Mouse (Mus musculus) hematopoietic stem cell, adult 5-6 weeks (primary cell): ENCODE results near the gene Slx1b. TPM values are rescaled to one million over a fixed set of nuclear protein-coding genes. Genes with fewer than 3 reads are reported as not detected.
A peak's percentile ranks its signal among the peaks of the same experiment; 100 is the strongest.
"Not testable (repeated sequence)": the region's sequence is repeated elsewhere in the genome, so short reads cannot be mapped to it uniquely, and the experiment has no call there.

ENCODE experiments used
- ATAC-seq, 2 experiments: fragments of 125-278 bp in 1 of 2; replicated peaks in 1 of 2; 2 replicates each; pipeline ENCODE4 v1.8.0; 2016 to 2017; ENCODE audit warnings: inconsistent platforms in 2 of 2, mild to moderate bottlenecking in 2 of 2, moderate number of reproducible peaks in 2 of 2, low read depth in 1 of 2, moderate TSS enrichment in 1 of 2; ENCODE audit not compliant: low FRiP score in 2 of 2, poor library complexity in 2 of 2, severe bottlenecking in 2 of 2, insufficient read depth in 1 of 2, low TSS enrichment in 1 of 2
- total RNA-seq: library from RNA; stranded (forward); fragments of 172-1452, 232-1000 nt; gene quantifications from 2 replicates; pipeline ENCODE4 v1.2.3, GENCODE M21; 2017

Gene Slx1b
- total RNA-seq, 1 experiment from 2014 or later = 4.1 TPM

DNA sequence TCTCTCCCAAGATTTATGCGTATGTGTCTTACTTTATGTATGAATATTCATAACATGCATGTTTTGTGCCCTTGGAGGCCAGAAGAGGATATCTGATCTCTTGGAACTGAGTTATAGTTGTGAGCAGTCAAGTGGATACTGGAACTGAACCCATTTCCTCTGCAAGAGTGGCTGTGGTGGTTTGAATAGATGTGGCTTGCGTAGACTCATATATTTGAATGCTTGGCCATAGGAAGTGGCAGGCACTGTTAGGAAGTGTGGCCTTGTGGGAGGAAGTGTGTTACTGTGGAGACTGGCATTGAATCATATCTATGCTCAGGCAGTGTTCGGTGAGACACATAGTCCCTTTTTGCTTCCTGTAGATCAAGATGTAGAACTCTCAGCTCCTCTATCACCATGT lies 39.9 kb downstream of the Slx1b start:
- peak; percentile 95 to 97 for ATAC-seq

DNA sequence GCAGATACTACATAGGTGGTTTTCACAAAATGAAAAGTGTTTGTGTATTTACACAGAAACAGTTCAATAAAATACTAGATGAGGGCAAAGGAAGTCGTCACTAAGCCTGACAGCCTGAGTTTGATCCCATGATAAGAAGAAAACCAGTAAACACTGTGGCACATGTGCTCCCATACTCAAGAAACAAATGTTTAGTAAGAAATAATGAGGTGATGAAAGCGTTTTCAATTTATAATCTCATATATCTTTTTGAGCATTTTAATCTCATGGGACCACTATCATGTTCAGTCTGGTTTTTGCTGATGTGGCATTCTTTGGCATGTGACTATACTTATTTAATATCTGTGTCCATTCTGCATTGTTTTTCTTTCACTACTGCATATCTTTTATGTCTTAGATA lies 41.6 kb downstream of the Slx1b start:
- ATAC-seq = no peak

DNA sequence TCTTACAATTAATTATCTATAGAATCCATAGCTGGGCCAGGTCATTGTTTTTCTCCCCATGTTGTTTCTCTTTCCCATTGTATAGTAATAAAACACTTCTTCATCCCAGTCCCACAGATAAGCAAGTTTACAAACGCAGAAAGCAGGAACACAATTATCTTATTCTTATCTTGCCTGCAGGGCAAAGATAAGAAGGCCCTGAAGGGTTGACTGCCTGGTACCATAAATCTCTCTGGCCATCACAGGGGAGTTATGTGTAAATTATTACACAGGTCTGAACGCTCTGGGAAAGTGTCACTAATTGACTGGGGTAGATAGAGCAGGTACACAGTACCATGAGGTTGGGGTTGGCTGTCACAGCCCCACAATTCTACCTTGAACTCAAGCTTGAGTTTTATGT lies 44.7 kb downstream of the Slx1b start:
- ATAC-seq = no peak

DNA sequence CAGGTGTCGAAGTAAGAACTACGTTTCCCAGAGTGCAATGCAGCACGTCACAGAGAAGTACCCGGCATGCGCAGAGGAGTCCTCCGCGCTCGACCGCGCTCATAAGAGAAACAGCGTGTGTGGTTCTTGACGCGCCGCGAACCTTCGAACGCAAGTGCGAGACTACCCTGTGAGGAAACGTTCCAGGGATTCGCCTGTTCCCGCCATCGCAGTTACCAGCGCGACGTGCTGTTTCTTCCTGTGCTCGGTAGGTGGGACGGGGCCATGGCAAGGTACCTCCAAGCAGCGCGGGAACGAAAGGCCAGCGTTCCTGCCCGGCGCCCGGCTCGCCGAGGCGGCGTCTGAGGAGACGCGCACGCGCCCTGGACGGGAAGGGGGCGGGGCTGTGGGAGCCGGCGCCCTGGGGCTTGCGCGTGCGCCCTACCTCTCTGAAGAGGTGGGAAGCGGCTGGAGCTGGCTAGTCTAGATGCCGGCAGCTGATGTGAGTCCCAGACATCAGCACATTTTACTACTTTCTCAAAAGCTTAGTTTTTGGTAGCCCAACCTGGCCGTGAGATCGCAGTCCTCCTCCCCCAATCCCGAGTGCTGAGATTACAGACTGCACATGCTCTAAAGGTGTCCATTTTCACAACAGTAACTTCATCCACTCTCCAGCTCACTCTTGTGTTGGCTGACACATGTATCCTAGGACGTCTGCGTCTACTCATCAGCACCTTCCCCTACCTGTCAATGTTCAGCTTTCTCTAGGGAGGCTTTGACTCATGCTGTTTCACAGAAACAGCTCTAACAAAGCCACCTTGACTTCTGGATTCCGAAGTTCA lies 46.1 kb downstream of the Slx1b start, which contains the start of gene Sgf29:
Sgf29 (plus strand) TSS at position 79 of the 821 bp plus-strand sequence.
- ATAC-seq = peak; percentile 89 to 94

DNA sequence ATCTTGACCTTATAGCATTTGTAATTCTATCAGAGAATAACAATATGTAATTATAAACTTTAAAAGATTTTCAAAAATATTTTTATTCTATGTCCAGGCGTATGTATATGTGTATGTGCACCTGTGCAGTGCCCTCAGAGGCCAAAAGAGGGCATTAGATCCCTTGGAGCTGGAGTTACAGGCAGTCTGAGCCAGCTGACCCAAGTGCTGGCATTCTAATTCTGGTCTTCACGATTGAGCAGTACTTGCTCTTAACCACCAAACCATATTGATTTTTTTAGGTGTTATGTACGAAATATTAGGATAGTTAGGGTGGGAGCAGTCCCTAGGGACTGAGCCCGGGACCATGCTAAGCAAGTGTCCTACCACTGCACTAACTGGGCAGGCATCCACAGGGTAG lies 47.1 kb downstream of the Slx1b start:
- ATAC-seq = no peak

DNA sequence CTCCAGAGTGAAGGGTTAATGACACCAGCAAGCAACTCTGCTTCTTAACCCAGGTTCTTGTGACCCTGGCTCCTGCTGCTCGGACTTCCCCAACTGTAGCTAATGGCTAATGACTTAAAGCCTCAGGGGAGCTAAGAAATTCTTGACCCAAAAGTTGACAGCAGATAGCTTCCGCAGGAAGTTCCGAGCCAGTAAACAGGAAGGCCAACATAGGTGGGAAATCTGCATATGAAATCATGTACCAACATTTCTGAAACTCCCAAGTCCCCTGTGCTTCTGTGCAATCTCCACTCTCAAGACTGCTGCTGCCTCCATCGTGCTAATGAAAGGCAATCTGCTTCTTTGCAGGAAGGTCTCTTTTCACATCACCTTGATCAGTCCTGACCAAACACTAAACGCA lies 49.9 kb downstream of the Slx1b start:
- ATAC-seq = no peak

DNA sequence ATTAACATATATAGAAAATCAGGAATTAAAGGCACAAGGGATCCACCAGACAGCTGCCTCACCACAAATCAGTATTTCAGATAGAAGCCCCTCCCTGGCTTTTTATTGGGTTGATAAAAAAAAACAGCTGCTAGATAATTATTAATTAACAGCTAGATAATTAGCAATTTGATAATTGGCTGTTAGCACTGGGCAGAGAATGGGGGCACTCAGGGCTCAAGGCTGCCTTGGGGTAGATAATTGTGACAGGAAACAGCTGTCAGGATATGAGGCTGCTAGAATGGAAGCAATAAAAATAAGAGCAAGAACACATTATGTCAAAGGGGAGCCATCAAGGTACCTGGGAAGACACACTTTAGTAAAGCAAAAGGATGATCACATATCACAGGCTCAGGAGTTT lies 50.7 kb downstream of the Slx1b start:
- ATAC-seq = no peak

DNA sequence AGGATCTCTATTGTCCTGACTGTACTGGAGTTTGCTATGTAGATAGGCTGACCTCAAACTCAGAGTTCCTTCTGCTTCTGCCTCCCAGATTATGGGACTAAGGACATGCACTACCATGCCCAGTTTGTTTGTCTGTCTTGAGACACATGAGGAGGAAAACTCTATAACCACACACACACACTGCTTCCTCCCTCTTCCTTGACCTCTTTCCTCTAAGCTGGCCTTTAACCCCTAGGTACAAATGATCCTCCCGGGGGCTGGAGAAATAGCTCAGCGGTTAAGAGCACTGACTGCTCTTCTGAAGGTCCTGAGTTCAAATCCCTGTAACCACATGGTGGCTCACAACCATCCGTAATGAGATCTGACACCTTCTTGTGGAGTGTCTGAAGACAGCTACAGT lies 51.2 kb downstream of the Slx1b start:
- ATAC-seq = no peak

DNA sequence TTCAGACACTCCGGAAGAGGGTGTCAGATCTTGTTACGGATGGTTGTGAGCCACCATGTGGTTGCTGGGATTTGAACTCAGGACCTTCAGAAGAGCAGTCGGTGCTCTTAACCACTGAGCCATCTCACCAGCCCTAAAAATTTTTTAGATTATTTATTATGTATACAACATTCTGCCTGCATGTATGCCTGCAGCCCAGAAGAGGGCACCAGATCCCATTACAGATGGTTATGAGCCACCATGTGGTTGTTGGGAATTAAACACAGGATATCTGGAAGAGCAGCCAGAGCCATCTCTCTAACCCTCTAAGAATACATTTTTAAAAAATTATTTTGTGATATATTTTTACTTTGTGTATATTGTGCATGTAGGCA lies 52.4 kb downstream of the Slx1b start:
- ATAC-seq = not testable (repeated sequence)

DNA sequence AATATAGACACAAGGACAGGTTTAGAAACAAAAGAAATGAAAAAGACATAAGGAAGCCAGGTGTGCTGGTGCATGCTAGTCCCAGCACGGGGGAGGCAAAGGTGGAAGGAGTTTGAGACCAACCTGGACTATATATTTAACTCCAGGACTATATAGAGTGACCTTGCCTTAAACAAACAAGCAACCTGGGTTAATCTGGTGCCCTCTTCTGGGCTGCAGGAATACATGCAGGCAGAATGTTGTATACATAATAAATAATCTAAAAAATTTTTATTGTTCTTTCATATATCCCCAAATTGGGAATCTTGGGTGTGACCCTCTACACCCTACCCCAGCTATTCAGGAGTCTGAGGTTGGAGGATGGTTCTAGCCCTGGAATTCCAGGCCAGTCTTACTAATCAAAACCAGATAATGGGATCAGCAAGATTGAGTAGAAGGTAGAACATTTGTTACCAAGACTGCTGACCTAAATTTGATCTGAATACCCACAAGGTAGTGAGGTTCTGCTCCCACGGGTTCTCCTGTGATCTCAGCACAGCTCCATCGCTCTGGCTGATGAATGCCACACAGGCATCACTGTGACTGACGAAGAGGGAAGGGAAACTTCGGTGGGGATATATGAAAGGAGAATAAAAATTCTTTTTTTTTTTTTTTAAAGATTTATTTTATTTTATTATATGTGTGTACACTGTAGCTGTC lies 52.9 kb downstream of the Slx1b start:
- ATAC-seq = no peak

Other genes with a start within 250 kb of the Slx1b start
- 0.30 TPM in 1 of 2 replicates, not detected in the other for gene Atp2a1, start 232.7 kb downstream of the Slx1b start, total RNA-seq
- 15.3 and 20.9 TPM in 2 replicates for gene Sh2b1, start 220.4 kb downstream of the Slx1b start, total RNA-seq
- 48.1 and 99.2 TPM in 2 replicates for gene Tufm, start 208.4 kb downstream of the Slx1b start, total RNA-seq
- gene Atxn2l, start 192.3 kb downstream of the Slx1b start, total RNA-seq = 40.0 and 40.2 TPM in 2 replicates
- 187 and 207 TPM in 2 replicates for gene Eif3c, start 129.4 kb downstream of the Slx1b start, total RNA-seq
- gene Apobr, start 110.8 kb downstream of the Slx1b start, total RNA-seq = 24.8 and 26.0 TPM in 2 replicates
- 26.1 and 57.4 TPM in 2 replicates for gene Cln3, start 110.0 kb downstream of the Slx1b start, total RNA-seq
- gene Il27, start 100.8 kb downstream of the Slx1b start, total RNA-seq = 3.2 and 3.6 TPM in 2 replicates
- gene Nupr1, start 64.9 kb downstream of the Slx1b start, total RNA-seq = 6.2 and 6.6 TPM in 2 replicates
- gene Sgf29, start 46.5 kb downstream of the Slx1b start, total RNA-seq = 33.2 and 46.9 TPM in 2 replicates
- 8.2 and 17.1 TPM in 2 replicates for gene Sult1a1, start 19.4 kb downstream of the Slx1b start, total RNA-seq
- gene Bola2, start 383 bp downstream of the Slx1b start, total RNA-seq = 73.1 and 88.6 TPM in 2 replicates
- gene Coro1a, start 12.0 kb upstream of the Slx1b start, total RNA-seq = 352 and 456 TPM in 2 replicates
- 32.4 and 35.8 TPM in 2 replicates for gene Mapk3, start 63.8 kb upstream of the Slx1b start, total RNA-seq
- gene Gdpd3, start 70.5 kb upstream of the Slx1b start, total RNA-seq = 3.3 and 16.4 TPM in 2 replicates
- gene Ypel3, start 81.2 kb upstream of the Slx1b start, total RNA-seq = 50.3 and 74.9 TPM in 2 replicates
- gene Tbx6, start 85.7 kb upstream of the Slx1b start, total RNA-seq = 0.25 TPM in 1 of 2 replicates, not detected in the other
- 119 and 131 TPM in 2 replicates for gene Ppp4c, start 96.7 kb upstream of the Slx1b start, total RNA-seq
- not detected in 2 replicates for gene Fam57b, start 101.9 kb upstream of the Slx1b start, total RNA-seq
- not detected in 2 replicates for gene 4930451I11Rik, start 135.9 kb upstream of the Slx1b start, total RNA-seq
- not detected in 2 replicates for gene Doc2a, start 151.6 kb upstream of the Slx1b start, total RNA-seq
- gene Hirip3, start 166.2 kb upstream of the Slx1b start, total RNA-seq = 128 and 398 TPM in 2 replicates
- gene Ino80e, start 166.6 kb upstream of the Slx1b start, total RNA-seq = 33.2 and 35.6 TPM in 2 replicates
- 31.7 and 32.7 TPM in 2 replicates for gene Taok2, start 188.9 kb upstream of the Slx1b start, total RNA-seq
- 14.5 and 25.6 TPM in 2 replicates for gene Tmem219, start 227.1 kb upstream of the Slx1b start, total RNA-seq
- 9.3 and 15.8 TPM in 2 replicates for gene Kctd13, start 233.1 kb upstream of the Slx1b start, total RNA-seq